In the genomic region with DNA sequence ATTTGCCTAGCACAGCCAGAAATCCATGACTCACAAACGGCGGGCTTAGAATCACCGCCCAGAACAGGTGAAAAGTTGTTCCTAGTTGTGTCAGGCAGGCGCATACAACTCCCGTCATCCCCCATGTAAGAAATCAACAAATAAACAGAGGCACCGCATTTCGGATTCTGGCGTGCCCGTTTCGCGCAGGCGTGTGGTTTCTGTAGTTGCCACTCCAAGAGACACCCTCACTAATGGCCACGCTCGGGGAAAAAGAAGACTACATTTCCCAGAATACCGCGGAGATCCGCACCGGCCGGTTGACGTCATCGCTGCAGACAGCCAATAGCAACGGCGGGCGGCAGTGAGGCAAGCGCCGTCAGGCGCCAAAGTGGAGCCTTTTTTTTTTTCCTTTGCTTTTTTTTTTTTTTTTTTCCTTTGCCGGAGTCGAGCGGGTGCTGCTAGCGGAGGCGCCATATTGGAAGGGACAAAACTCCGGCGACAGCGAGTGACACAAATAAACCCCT, we compare ENCODE assay signal across 7 mouse cellular contexts. TPM values are rescaled to one million over a fixed set of nuclear protein-coding genes. Genes with fewer than 3 reads are reported as not detected.
A peak's percentile ranks its signal among the peaks of the same experiment; 100 is the strongest.
DNase-seq lines count a peak whose midpoint lies in the region; ATAC-seq lines count a peak whose summit lies in the region.

A gene (plus strand): TSS at position 346 of the 506 bp plus-strand sequence.

- H3K36me3 ChIP-seq in embryonic facial prominence, embryonic 11.5 days (replicated peaks; ENCODE audit: control insufficient read depth, insufficient read depth, low read depth, low read length): no peaks in the 10 kb centered on the region
- peaks cover 21% of the 10 kb centered on the region for H3K36me3 ChIP-seq in limb, embryonic 10.5 days
- H3K36me3 ChIP-seq in midbrain, embryonic 13.5 days: 0 out of 2 replicates have a peak, but pooled peaks cover 3% of the 10 kb centered on the region

- H3K4me3 ChIP-seq in embryonic facial prominence, embryonic 11.5 days (ENCODE audit: low read depth, low read length): peak within 1 kb of the TSS; percentile 64
- H3K4me3 ChIP-seq in limb, embryonic 10.5 days: peak within 1 kb of the TSS; percentile 69
- H3K4me3 ChIP-seq in midbrain, embryonic 13.5 days (replicated peaks): peak within 1 kb of the TSS; percentile 64

- peak within 1 kb of the TSS; percentile 46 for H3K4me2 ChIP-seq in embryonic facial prominence, embryonic 11.5 days (ENCODE audit: low read depth, low read length)
- peak within 1 kb of the TSS; percentile 70 for H3K4me2 ChIP-seq in midbrain, embryonic 13.5 days (replicated peaks)

- no peaks in the 10 kb centered on the region for H3K27me3 ChIP-seq in embryonic facial prominence, embryonic 11.5 days (ENCODE audit: control insufficient read depth, insufficient read depth, low read length)
- no peaks in the 10 kb centered on the region for H3K27me3 ChIP-seq in limb, embryonic 10.5 days (ENCODE audit: low read depth, poor library complexity, severe bottlenecking)
- H3K27me3 ChIP-seq in midbrain, embryonic 13.5 days: no peaks in the 10 kb centered on the region

- peak; percentile 98 for DNase-seq in adrenal gland, postnatal 14 days
- peak; percentile 99 for DNase-seq in embryonic facial prominence, embryonic 11.5 days (ENCODE audit: low spot score)
- peak; percentile 100 for DNase-seq in kidney, adult 11 months
- peak; percentile 96 for DNase-seq in limb, embryonic 10.5 days (ENCODE audit: low spot score)
- DNase-seq in spleen, adult 12 weeks (ENCODE audit: low spot score): peak; percentile 93

- peak; percentile 99 for ATAC-seq in embryonic facial prominence, embryonic 11.5 days (replicated peaks; ENCODE audit: insufficient number of reproducible peaks, low FRiP score, low TSS enrichment, low read depth)
- ATAC-seq in granulocyte monocyte progenitor cell, adult 5-6 weeks (replicated peaks; ENCODE audit: poor library complexity, severe bottlenecking): peak; percentile 87
- peak; percentile 98 for ATAC-seq in midbrain, embryonic 13.5 days

- peak within 1 kb of the TSS; percentile 79 for H3K9ac ChIP-seq in embryonic facial prominence, embryonic 11.5 days (replicated peaks; ENCODE audit: low read length)
- H3K9ac ChIP-seq in midbrain, embryonic 13.5 days (replicated peaks): peak within 1 kb of the TSS; percentile 76

- peak within 1 kb of the TSS; percentile 93 for H3K27ac ChIP-seq in embryonic facial prominence, embryonic 11.5 days (replicated peaks; ENCODE audit: low read depth, low read length)
- H3K27ac ChIP-seq in limb, embryonic 10.5 days: peak within 1 kb of the TSS; percentile 98
- peak within 1 kb of the TSS; percentile 98 for H3K27ac ChIP-seq in midbrain, embryonic 13.5 days

- no peaks in the 10 kb centered on the region for H3K4me1 ChIP-seq in embryonic facial prominence, embryonic 11.5 days (ENCODE audit: control insufficient read depth, insufficient read depth, low read length)
- H3K4me1 ChIP-seq in limb, embryonic 10.5 days: peaks cover 11% of the 10 kb centered on the region
- H3K4me1 ChIP-seq in midbrain, embryonic 13.5 days (replicated peaks): peaks cover 13% of the 10 kb centered on the region

- WGBS in embryonic facial prominence, embryonic 11.5 days: 0% methylated on average over 35 of the region's 35 CpGs
- under 1% methylated on average over 35 of the region's 35 CpGs for WGBS in limb, embryonic 10.5 days
- WGBS in midbrain, embryonic 13.5 days: under 1% methylated on average over 35 of the region's 35 CpGs

- H3K9me3 ChIP-seq in embryonic facial prominence, embryonic 11.5 days (replicated peaks; ENCODE audit: control insufficient read depth, low read length): no peaks in the 10 kb centered on the region
- H3K9me3 ChIP-seq in limb, embryonic 10.5 days (replicated peaks): no peaks in the 10 kb centered on the region
- no peaks in the 10 kb centered on the region for H3K9me3 ChIP-seq in midbrain, embryonic 13.5 days

RNA-seq across cellular contexts. Expression of the gene that starts here (rescaled TPM):
- 24.1 and 26.9 TPM in 2 replicates for total RNA-seq in adrenal gland, postnatal 14 days (2021)
- 51.1 and 51.7 TPM in 2 replicates for polyA plus RNA-seq in embryonic facial prominence, embryonic 11.5 days (2014; fragmentation: Nextera tagmentation; extraction: Ambion mirVana)
- 26.8 and 29.8 TPM in 2 replicates for total RNA-seq in granulocyte monocyte progenitor cell, adult 5-6 weeks (2014; fragmentation: Nextera tagmentation)
- 35.6 and 42.3 TPM in 2 replicates for total RNA-seq in granulocyte monocyte progenitor cell, adult 5-6 weeks (2017)
- polyA plus RNA-seq in limb, embryonic 10.5 days (2016; fragmentation: Nextera tagmentation; extraction: Ambion mirVana): 52.2 and 57.8 TPM in 2 replicates
- polyA plus RNA-seq in midbrain, embryonic 13.5 days (2015; fragmentation: Nextera tagmentation; extraction: Ambion mirVana): 46.2 and 63.1 TPM in 2 replicates

Comparison
In these comparisons a context has a peak if more than half of its experiments do, and no peak if none do; other contexts are left out.
1. Peak in every context shown above with its lines: DNase-seq, ATAC-seq, H3K4me3 ChIP-seq and H3K27ac ChIP-seq.